Mouse (Mus musculus): ENCODE data around the gene Dclk1.

Gene Dclk1

DNA sequence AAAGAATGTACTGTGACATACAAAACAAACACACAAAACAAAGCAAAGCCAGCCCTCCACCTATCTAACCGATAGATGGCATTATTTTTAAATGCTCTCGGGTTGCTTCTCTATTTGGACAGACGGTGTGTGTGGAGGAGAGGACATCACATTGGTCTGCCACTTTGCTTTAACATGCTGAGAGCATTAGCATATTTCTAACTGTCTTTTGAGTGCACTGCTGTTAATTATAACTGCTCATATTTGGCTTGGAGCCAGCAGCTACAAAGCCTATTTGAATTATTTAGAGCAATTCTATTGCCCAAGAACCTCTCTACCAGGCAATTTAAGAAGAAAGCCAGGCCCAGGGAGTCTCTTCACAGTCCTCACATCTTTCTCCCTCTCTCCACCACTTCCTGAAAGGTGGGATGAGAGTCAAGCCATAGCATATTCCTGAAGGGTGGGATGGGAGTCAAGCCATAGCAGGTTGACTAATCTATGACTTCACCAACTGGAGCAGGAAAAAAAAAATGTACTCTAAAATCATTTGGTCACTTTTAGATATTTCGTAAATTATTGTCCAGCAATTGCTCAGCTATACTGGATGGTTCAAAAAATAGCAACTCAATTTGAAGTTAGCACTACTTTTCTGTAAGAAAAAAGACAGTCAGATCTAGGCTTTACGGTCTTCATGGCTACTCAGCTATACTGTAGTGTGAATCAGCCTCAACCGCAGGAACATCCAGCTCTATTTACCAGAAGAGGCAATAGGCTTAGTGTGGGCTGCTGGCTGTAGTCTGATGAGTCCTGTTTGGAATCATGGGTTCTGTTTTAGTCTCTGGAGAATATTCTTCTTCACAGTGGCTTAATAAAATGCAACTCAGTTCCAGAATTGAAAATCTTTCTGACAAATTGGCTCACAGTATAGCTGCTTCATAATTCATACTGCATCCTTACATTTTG is 155.9 kb downstream of the Dclk1 start:
- DNase-seq (ENCODE audit: low spot score) = no peak

DNA sequence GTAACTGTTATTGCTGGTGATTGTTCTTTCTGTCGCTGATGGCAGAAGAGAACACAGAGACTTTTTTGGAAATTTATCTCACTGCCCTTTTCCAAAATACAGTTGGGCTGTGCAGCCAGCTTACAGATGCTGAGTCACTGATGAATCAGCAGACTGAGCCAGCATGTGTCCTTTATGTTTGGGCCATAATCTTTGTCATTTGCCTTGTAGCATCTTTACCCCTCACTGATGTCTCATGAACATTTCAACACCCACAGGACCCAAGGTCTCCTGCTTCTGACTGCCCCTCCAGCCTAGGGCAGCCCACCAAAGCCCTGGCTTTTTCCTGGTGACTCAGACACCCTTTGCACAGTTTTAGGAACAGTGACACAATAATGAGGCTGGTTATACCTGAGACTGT is 159.1 kb downstream of the Dclk1 start:
- no peak for DNase-seq (ENCODE audit: low spot score)

DNA sequence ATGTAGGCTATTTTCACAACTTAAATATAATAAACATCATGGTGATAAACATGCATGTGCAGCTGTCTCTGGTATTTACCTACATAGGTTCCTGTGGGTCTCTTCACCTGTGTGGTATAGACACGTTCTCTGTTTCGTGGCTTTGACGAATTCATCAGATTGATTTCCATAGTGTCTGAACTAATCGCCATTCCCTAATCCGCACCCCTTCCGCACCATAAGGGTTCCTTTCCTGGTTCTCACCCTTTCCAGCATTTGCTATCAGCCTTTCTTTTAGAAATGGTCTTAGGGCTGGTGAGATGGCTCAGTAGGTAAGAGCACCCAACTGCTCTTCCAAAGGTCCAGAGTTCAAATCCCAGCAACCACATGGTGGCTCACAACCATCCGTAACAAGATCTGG is 162.6 kb downstream of the Dclk1 start:
- no peak for DNase-seq (ENCODE audit: low spot score)

DNA sequence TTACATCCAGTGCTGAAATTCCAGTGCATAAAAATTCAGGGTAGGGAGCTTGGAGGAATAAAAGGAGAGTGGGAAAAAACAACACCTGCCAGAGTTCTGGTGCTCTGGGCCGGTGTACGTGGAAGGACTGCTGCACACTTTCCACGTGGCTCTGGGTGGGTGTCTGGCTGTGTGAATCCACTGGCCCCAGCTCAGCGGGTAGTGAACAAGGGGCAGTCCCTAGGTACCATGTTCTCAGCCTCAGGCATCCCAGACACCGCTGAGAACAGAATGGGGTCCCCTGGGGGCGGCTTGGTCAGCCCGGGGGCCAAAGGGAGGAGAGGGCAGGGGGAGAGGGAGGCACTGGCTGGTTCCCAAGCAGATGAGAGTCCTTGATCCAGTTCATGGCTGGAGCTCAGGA is 164.5 kb downstream of the Dclk1 start:
- no peak for DNase-seq (ENCODE audit: low spot score)

DNA sequence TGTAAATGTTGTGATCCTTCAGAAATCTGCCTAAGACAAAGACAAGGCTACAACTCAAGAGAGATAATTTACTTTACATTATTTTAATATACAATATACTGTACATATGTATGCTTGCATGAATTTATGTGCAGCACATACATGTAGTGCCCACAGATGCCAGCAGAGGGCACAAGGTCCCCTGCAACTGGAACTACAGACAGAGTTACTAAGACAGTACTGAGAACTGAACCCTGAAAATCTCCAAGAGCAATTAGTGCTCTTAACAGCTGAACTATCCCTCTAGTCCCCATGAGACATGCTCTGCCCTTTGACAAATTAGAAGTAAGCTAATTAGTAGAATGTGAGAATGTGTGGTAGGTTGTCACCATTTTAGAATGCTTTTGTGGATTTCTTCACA is 169.4 kb downstream of the Dclk1 start:
- no peak for DNase-seq (ENCODE audit: low spot score)

DNA sequence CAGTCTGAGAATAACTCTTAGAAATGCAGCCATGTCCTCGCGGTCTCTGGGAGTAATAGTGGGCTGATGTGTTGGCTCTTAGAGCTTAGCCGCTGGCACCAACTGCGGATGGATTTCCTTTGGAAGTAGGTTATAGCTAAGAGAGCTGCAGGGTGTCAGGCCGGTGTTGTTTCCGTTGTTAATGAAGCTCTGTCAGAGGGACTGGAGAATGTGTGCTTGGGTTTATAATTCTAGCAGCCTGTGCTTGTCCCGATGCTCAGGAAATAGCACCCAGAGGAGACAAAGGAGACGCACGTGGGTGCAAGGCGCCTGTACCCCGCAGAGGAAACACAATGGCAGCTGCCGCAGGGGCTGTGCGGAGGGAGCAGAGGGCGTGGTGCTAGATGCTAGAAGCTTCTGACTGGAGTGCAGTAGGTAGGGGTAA is 173.4 kb downstream of the Dclk1 start:
- no peak for DNase-seq (ENCODE audit: low spot score)

DNA sequence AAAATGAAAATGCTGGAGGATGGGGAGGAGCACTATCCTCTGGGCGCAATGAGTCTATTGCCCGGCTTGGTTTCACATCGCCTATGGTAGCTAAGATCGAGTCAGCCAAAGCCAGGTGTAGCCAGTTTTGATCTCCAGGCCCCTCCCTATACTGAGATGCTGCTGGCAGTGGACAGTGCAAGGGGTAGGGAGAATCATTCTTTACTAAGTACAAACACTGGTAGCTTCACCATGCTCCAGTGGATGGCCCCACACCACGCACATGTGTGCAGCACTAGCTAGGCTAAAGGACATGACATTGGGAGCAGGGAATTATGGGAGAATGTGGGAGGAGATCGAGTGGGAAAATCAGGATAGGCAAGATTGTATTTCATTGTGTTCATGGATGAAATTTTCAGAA is 176.7 kb downstream of the Dclk1 start:
- no peak for DNase-seq (ENCODE audit: low spot score)

DNA sequence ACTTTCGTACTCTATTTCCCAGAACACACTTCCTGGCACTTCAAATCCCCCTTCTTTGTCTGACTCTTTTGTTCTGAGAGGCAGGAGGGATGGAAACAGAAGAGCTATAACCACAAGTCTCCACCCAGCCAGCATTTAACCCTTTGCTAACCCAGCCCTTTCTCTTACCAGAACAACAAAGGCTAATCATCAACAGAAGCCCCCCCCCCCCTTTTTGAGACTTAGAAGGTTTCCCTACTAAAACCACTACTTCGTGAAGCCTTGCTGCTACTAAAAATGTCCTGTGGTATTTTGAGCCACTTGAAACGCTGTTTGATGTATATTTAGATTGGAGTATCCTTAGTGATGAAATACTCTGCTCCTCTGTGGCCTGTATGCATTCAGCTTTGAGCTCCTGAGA is 177.2 kb downstream of the Dclk1 start:
- no peak for DNase-seq (ENCODE audit: low spot score)

DNA sequence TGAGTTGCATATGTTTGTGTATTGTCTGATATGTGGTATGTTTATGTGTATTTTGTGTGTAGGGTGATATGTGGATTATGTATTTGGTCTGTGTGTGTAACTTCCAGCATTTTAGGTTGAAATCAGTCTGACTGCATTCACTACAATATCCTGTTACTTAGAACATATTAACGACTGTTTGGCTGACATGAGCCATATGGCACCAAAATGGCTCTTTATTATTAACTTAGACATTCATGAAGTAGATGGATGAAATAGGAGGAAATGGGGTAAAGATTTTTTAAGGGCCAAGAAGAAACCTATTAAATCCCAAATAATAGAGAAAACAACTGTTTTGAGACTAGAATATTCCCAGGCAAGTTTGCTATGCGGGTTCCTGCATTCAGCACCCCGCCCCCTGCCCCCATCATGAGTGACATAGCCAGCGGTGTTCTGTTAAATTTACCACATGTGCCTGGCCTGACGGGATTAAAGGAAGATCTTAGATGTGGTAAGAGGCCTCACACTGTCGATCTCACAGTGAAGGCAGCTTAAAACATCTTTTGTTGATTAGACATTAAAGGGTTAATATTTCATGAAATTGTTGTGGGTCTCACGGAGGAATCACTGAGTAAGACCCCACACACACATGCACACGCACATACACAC is 178.4 kb downstream of the Dclk1 start:
- DNase-seq (ENCODE audit: low spot score) = no peak

DNA sequence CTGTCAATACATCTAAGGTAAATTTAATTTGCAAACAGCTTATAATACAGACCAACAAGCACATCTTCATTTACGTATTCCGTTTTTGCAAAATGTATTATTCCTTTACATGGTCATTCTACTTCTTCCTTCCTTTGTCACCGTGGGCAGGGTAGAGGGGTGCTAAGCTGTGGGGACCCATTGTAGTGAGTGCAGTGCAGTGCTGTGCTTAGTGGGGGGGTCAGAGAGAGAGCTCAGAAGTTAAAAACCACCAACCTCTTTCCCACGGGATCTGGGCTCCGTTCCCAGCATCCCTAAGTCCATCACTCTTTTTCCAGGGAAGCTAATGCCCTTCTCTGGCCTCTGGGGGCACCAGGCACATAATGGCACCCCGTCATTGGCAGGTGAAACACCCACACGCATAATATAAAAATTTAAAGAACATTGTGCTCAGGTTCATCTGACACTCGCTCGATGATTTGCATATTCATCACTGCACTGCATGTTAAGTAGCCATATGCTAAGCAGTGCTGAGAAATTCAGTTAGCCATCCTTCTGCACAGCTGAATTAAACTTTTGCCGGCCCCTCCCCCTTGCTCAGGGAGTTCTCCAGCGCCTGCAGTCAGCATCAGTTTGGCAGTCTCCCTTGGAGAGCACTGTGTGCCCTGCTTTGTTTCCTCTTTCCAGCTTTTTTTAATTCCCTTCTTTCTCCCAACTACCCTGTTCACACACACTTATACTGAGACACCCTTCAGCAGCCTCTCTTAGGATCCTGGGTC is 181.7 kb downstream of the Dclk1 start:
- DNase-seq (ENCODE audit: low spot score) = no peak

DNA sequence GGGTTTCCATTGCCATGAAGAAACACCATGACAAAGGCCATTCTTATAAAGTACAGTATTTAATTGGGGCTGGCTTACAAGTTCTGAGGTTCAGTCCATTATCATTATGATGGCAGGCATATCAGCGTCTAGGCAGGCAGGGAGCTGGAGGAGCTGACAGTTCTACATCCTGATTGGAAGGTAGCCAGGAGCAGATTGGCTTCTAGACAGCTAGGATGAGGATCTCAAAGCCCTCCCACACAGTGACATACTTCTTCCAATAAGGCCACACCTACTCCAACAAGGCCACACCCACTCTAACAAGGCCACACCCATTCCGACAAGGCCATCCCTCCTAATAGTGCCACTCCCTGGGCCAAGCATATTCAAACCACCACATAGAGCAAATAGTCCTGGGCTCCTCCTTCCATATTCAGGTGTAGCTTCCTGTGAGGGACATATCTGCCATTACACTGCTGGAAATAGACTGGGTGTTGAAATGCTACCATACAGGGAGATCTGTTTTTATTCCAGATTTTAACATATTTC is 187.9 kb downstream of the Dclk1 start:
- no peak for DNase-seq (ENCODE audit: low spot score)

DNA sequence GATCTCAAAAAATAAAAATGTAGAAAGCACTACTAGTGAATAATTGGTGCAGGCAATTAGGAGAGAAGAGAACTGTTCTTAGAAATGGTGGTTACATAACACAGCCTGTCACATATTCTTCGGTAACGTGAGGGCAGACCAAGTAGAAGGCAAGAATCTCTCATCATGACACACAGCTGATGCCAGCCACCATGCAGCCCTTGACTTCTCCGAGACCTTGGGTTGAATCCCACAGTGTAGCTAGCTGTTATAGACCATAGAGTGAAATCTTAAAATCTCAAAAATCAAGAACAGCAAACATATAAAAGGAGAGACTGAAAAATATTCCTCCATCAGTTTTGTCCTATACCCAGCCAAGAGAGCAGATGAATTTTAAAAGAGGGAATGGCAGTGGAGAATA is 189.1 kb downstream of the Dclk1 start:
- DNase-seq (ENCODE audit: low spot score) = no peak

DNA sequence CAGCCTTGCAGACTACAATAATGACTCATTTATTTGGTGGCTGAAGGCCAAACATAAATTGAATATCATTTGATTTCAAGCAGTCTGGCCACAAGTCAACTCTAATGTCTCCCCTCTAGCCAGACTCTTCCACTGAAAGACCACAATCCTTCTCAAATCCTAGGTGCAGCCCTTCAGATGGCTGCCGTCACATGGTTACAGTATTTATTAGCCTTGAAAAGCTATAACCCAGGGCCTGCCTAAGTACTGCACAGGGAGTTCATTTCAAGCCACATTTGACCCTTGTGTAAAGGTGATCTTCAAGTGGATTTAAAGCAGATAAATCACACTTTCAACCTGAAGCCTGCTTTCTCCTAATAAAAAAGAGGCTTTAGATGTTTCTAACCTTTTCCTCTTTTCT is 192.1 kb downstream of the Dclk1 start:
- DNase-seq (ENCODE audit: low spot score) = no peak

DNA sequence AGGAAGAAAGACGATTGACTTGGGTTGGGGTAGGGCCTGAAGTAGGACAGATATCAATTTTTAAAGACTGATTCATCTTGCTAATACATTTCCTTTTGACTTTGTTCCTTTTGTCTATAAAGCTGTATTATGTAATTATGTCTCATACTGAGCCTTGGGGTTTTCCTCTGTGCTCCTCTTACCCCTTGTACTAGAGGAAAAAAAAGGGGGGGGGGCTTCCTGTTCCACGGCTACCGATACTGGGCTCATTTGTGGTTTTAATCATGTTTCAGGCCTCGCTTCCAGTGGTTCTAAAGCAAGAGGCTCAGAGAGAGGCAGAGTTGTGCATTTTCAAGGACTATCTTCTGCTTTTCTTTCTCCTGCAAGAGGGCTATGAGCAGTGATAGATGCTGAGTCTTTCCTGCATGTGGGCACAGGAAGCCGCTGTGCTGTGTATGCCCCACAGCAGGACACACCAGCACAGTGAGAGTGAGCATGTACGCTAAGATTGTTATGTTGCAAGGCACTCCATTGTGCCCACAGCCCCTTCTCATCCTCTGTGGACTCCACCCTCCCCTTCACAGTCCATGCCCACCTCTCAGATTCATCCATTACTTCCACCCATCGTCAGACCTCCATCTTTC is 196.8 kb downstream of the Dclk1 start:
- DNase-seq (ENCODE audit: low spot score) = no peak

DNA sequence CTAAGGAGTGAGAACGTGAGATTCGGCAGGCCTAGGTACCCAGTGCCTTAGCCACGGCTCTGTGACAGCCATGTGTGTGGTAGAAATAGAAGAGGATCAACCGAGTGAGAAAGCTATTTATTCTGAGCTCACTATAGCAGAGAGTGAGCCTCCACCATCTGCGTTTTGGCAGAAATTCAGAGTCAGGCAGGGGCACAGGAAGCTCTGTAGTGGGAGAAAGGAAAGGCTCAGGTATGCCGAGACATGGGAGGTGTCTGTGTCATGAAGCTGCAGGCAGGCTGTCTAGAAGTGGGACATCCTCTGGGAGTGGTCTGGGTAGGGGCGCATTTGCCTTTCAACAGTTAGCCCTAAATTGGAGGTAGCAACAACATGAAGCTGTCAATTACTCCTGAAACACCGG is 198.2 kb downstream of the Dclk1 start:
- no peak for DNase-seq (ENCODE audit: low spot score)

DNA sequence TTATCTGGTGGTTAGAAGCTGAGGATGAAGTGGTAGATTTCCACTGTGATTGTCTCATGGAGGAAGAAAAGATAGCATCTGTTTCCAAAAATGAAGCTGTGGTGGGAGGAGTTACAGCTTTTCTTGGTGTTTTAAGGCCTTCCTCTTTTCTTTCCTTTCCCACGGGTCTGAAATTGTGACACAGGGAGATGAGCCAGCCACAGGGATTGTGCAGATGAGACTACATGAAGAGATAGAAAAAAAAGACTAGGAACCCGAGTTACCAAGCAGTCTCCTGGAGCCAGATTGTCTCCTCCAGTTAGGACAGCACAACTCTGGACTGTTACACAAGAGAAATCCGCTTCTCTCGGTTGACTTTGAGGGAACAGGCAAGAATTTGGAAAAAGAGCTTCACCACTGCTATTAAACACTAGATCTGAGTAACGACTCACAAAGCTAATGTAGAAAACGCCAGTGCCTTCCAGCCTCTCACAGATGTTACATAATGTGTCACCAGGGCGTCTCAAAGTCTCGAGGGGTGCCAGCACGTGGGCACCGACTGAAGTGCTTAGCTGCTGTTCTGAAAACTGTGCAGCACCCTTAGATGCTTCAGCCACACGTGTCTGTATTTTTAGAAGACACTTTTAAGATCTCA is 200.0 kb downstream of the Dclk1 start:
- DNase-seq (ENCODE audit: low spot score) = no peak

DNA sequence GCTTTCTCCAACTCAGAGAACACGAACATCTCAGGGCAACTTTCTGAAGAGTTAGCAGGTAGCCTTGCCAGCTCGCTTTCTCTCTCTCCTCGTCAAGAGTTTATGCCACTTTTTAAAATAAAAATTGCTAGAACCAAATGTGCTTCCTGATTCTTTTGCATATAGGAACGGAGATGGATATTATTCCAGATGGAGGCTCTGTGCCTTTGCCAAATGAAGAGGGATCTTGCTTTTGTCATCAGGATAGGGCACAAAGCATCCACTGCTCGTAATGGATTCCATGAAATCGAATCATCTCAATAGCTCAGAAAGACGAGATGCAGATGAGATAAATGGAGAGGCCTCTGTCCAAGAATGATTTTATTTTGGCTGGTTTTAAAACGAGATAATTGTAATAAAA is 201.1 kb downstream of the Dclk1 start:
- no peak for DNase-seq (ENCODE audit: low spot score)

DNA sequence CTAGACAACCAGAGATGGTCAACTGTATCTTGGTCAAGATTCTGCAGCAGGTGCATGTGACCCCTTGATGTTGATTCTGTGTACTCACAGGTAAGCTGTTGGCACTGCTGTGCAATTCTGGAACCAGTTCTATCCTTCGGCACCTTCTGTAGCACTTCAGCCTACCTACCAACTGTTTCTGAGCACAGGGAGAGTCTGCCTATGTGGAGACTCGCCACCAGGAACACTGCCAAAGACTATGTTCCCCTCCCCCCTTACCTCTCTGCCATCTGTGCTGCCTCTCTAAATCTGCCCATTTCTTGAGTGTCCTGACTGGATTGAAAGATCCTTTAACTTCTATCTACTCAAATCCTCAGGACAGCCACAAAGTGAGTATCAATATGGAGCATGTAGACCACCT is 201.6 kb downstream of the Dclk1 start:
- no peak for DNase-seq (ENCODE audit: low spot score)

DNA sequence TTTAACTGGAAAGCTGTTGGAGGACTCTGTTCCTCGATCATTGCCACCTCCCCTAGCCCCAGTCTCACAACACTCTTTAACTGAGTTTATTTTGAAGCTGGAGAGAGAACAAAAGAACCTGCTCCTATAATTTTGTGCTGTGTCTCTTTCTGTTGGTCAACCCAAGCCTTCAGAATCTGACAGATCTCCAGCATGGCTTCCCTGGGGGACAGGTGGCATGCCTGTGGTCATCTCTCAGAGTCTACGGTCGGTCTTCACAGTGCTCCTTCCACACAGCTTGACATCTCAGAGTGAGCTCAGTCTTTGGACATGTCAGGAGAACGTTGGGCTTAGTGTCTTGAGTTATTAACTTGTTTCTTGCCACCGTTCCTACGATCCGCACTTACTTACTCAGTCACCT is 204.5 kb downstream of the Dclk1 start:
- no peak for DNase-seq (ENCODE audit: low spot score)

DNA sequence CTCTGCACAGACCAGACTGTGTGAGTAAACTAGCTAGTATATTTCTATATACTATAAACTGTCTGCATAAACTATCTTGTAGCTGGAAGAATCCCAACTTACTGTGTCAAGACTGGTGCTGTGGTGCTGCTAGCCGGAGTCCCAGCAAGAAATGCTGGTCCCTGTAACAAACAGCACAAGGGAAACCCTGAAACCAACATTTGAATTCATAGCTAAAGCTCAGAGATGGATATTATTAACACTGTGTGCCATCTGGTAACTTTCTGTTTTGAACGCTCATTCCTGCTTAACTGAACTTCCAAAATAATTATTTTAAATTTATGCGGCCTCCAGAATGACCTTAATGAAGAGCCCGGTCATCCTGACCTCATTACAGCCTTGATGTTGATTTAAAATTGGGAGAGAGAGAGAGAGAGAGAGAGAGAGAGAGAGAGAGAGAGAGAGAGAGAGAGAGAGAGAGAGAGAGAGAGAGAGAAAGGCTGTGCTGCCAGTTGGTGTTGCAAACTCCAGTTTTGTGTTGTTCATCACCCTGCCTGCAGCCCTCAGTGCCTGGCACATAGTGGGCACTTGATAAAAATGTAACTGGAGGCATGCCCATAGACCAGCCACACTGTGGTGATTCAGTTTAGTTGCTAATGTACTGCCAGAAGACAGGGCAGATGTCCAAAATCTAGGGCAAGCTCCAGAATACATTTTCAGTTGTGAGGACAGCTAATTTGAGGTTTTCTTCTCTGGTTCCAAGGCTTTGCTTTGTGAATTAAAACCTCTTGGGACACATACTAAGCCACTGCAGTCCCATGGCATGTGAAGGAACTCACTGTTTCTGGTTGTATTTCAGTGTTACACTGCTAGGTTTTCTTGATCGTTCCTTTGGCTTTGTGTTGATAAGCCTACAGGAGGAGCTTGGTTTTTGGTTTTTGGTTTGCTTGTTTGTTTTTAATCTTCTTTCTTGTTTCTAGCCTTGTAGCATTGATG is 205.6 kb downstream of the Dclk1 start:
- no peak for DNase-seq (ENCODE audit: low spot score)
